In the genomic region with DNA sequence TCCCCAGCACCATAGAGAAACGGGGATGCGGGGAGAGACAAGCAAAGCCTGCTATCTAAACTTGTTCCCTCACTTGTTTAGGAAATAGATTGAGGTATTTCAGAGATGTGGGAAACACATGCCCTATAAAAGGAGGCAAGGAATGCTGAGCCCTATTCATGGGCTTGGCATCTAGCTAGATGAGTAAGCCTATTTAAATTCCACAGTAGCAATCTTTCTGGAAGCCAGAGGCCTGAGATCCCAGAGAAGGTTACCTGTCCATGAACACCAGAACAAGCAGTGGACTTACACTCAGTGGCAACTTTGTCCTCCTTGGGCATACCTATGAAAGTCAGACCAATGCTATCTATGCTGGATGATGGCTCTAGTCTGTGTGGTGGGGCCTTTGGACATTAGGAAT, we compare ENCODE assay signal across 20 mouse cellular contexts.
"Had no signal": no experiment of that assay in that cellular context is flagged by ENCODE, and none has a peak within 500 bp of the region (broad histone marks: within the 10 kb centered on the region; RNA-seq: fewer than 3 reads in every experiment).

No protein-coding gene starts in this region.

- H3K27ac ChIP-seq: kidney, postnatal 0 days; liver, embryonic 15.5 days; lung, embryonic 15.5 days; midbrain, embryonic 10.5 days; midbrain, embryonic 13.5 days; stomach, postnatal 0 days had no signal

- H3K36me3 ChIP-seq: lung, embryonic 15.5 days; midbrain, embryonic 13.5 days had no signal

- DNase-seq: kidney, adult 2 months; kidney, postnatal 36 days; layer of hippocampus, postnatal 36 days; left cerebral cortex, postnatal 4 days; lung, adult 18-20 months; lung, postnatal 10 days; lung, postnatal 36 days; thymus, adult 2 months; thymus, postnatal 14 days; thymus, postnatal 4 days had no signal

- H3K9ac ChIP-seq: liver, embryonic 15.5 days; lung, embryonic 15.5 days; midbrain, embryonic 13.5 days had no signal

- H3K4me3 ChIP-seq: liver, embryonic 15.5 days; lung, embryonic 15.5 days; megakaryocyte, embryonic 14.5 days; midbrain, embryonic 10.5 days; midbrain, embryonic 13.5 days; myocyte had no signal

- H3K27me3 ChIP-seq: liver, embryonic 15.5 days; lung, embryonic 15.5 days; megakaryocyte, embryonic 14.5 days; midbrain, embryonic 13.5 days had no signal

- H3K4me2 ChIP-seq: liver, embryonic 15.5 days; lung, embryonic 15.5 days; midbrain, embryonic 13.5 days had no signal

- H3K9me3 ChIP-seq: liver, embryonic 15.5 days; lung, embryonic 15.5 days; megakaryocyte, embryonic 14.5 days; midbrain, embryonic 10.5 days; midbrain, embryonic 13.5 days had no signal

- ATAC-seq: intestine, embryonic 16.5 days; midbrain, embryonic 13.5 days; midbrain, embryonic 16.5 days had no signal
